Mouse (Mus musculus) right cerebral cortex, postnatal 25 days (tissue): ENCODE results near the gene Rab11fip4.

Experiments used
- DNase-seq: peaks from one replicate; pipeline ENCODE4 v3.0.0; 2022

Rab11fip4 gene

GRCm38 (mm10) chr11:79714743-79715110, 123.7 kb downstream of the Rab11fip4 start:
- DNase-seq: no peak

- DNase-seq: no peak
Measured at GRCm38 (mm10) chr11:79715316-79715715, 124.3 kb downstream of the Rab11fip4 start.

- DNase-seq: no peak
Measured at GRCm38 (mm10) chr11:79715733-79716452, 124.9 kb downstream of the Rab11fip4 start.

GRCm38 (mm10) chr11:79716453-79716749, 125.4 kb downstream of the Rab11fip4 start:
- no peak for DNase-seq

GRCm38 (mm10) chr11:79717271-79717670, 126.3 kb downstream of the Rab11fip4 start:
- no peak for DNase-seq

GRCm38 (mm10) chr11:79717801-79718200, 126.8 kb downstream of the Rab11fip4 start:
- DNase-seq: no peak

GRCm38 (mm10) chr11:79718202-79718601, 127.2 kb downstream of the Rab11fip4 start:
- DNase-seq: no peak

- no peak for DNase-seq
Measured at GRCm38 (mm10) chr11:79718829-79719346, 127.9 kb downstream of the Rab11fip4 start.

GRCm38 (mm10) chr11:79720737-79721136, 129.7 kb downstream of the Rab11fip4 start:
- DNase-seq: no peak

GRCm38 (mm10) chr11:79722811-79723210, 131.8 kb downstream of the Rab11fip4 start:
- no peak for DNase-seq

- DNase-seq: no peak
Measured at GRCm38 (mm10) chr11:79725005-79725404, 134.0 kb downstream of the Rab11fip4 start.

- peak; percentile 50 for DNase-seq
Measured at GRCm38 (mm10) chr11:79729231-79730047, 138.4 kb downstream of the Rab11fip4 start.

GRCm38 (mm10) chr11:79730462-79730861, 139.4 kb downstream of the Rab11fip4 start:
- no peak for DNase-seq

- no peak for DNase-seq
Measured at GRCm38 (mm10) chr11:79731476-79731875, 140.5 kb downstream of the Rab11fip4 start.

- no peak for DNase-seq
Measured at GRCm38 (mm10) chr11:79733013-79733412, 142.0 kb downstream of the Rab11fip4 start.

- DNase-seq: no peak
Measured at GRCm38 (mm10) chr11:79736232-79737006, 145.4 kb downstream of the Rab11fip4 start.

- DNase-seq: no peak
Measured at GRCm38 (mm10) chr11:79737126-79737697, 146.2 kb downstream of the Rab11fip4 start.

GRCm38 (mm10) chr11:79737865-79738502, 147.0 kb downstream of the Rab11fip4 start:
- DNase-seq: no peak

- DNase-seq: no peak
Measured at GRCm38 (mm10) chr11:79738725-79739558, 147.9 kb downstream of the Rab11fip4 start.

- DNase-seq: no peak
Measured at GRCm38 (mm10) chr11:79740740-79741512, 149.9 kb downstream of the Rab11fip4 start.
